Mouse (Mus musculus) cerebral cortex, adult 2 months (tissue): ENCODE results near the gene Hk3.

ENCODE experiments used
- WGBS: fragments of 180-500 bp; shearing (Covaris S2); methylation state at CpG from one replicate; pipeline ENCODE4 v1.1.7; 2018; 5-methylcytosine and 5-hydroxymethylcytosine counted together

Hk3 gene

DNA sequence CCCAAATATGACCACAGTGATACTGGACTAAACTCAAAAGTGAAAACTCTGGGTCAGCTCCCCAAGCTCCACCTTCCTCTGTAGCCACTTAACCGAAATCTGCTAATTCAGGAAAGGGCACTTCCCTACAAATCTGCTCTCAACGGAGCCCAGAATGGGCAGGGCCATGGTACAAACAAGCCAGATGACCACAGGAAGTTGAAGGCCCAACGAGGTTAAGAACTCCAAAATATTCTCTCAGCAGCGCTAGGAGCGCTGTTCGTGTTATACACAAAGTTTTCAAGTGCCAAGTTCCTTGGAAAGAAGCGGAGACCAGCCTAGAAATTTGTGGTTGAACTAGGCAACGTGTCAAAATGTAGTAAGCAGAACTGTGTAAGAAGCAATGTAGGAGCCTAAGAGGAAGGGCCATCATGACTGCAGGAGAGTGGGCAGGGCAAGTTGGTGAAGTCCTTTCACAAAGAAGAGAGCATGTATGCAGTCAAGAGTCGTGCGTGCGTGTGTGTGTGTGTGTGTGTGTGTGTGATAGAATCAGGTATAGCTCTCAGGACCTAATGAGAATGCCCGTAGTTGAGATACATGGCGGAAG is at the start of gene Hk3:
Gene Hk3 (minus strand): TSS at position 192 of the 586 bp plus-strand sequence.
- WGBS, result 83% methylated on average over 13 of the region's 13 CpGs

DNA sequence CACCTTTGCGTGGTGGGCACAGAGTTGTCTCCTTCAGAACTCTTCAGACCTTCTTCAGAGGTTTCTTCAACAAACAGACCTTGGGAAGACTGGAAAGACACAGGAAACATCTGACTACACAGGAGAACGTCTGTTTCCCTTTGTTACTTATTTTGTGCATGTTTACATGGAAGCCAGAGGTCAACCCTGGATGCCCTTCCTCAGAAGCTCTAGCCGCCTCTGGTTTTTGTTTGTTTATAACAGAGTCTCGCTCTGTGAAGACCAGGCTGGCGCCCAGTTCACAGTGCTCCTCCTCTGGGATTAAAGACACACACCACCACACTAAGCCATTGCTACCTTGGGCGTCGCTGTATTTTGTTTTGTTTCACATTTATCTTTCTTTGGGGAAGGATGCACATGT is 48.5 kb upstream of the Hk3 start:
- WGBS, result 76% methylated on average over 7 of the region's 7 CpGs

DNA sequence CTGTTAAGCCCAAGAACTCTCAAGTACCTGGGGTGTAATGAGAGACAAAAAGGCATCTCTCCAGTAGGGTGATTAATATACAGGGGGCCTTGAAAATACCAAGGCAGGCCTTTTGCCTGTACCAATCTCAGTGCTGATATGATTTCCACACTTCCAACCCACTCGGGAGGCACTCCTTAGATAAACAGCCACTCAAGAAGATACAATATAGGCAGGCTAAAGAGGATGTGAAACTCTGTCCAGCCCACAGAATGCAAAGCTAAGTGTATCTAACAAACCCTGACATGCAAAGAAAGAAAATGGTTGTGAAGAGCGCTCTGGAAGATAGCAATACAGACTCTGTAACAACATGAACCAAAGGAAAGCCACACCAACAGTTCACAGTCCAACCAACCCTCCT is 42.1 kb upstream of the Hk3 start:
- 86% methylated on average over 2 of the region's 2 CpGs for WGBS

DNA sequence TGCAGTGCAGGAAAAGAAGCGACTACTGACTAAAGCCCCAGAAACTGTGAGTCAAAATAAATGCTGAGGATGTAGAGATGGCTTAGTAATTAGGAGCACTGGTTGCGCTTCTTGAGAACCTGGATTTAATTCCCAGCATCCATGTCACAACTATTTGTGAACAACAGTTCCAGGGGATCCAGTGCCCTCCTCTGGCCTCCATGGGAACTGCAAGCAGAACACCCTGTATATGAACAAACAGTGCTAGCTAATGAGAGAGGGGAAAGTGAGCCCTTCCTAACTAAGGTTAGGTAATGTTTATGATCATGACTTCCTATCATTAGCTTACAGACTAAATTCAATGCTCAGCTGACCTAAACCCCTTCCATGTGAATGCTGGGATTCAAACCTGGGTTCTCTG is 36.9 kb upstream of the Hk3 start:
- 99% methylated on average over 2 of the region's 2 CpGs for WGBS

DNA sequence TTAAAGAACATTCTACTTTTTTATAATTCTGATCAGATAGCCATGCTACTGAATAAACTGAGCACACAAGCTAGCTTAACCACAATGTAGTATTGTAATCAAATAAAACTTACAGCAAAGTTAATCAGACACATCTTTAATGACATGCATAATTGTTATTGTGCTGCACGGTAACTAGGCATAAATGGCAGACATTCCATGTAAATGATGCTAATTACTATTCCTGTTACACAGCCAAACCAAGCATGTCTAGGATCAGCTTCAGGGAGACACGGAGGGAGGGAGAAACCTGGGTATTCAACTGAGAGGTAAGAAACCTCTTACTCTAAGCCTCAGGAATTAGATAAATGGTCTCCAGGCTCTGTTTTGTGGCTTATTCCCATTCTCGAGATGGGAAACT is 26.5 kb upstream of the Hk3 start:
- WGBS, result 74% methylated on average over 3 of the region's 3 CpGs

DNA sequence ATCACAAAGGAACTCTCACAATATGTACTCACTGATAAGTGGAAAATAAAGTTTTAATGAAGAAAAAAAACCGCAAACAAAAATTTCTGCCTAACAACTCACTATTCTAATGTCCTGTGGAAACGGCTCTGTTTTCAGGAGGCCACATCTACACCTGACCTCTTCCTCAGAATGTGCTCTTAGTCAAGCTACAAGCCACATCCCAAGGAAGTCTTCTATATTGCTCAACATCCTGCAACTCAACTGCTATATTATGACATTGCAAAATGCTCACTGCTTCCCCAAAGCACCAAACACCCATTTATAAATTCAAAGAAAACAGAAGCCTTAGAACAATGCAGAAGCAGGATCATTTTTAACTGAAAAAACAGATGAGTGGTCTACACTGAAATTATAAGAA is 18.8 kb upstream of the Hk3 start:
- WGBS, result 91% methylated on average over 2 of the region's 2 CpGs

DNA sequence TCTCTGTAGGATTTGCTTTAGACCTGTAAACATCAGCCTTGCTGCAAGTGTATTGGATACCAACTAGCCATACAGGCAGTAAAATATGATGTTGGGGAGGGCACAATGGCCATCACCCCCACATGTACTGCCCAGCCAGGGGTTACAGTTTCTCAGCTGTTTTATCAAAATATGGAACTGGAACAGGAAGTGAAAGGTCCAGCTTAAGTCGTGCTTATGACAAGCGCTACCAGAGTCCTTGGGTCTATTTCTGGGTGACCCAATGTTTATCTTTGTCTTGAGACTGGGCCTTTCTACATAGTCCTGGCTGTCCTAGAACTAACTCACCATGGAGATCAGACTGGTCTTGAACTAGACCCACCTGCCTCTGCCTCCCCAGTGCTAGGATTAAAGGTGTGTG is 3.0 kb upstream of the Hk3 start:
- 82% methylated on average over 2 of the region's 2 CpGs for WGBS

DNA sequence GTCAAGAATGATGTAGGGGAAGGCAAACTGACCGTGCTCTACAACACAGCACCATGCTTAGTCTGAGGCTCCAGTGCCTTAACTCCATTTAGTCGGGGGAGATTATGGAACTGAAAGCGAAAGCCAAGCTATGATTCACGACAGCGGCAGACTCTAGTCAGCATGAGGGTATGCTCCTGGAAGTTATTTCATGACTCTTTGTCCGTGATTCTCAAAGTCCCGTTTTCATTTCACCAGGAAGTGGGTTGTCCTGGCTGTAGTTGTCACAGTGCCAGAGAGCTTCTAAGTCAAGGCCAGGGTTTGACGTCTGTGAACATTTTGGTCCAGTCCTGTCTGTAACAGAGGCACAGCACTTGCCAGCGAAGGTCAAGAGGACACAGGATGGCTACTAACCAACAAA is 1.5 kb upstream of the Hk3 start:
- 74% methylated on average over 9 of the region's 9 CpGs for WGBS

DNA sequence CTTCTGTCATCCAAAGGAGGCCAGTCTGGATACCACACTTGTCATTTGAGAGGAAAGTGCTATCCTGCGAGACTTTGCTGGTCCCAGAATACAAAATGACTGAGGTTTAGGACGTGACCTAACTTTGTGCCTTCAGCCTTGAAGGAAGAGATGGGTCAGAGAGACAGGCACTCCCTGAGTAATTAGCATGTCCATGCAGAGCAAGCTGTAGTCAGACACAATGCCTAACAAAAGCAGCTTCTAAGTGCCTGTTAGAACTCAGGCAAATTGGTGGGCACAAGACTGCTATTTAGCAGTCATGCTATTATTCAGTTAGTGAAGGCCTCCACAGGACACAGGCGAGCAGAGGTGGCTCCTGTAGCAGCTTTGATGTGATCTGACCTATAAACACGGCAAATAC is 1.1 kb upstream of the Hk3 start:
- 68% methylated on average over 4 of the region's 4 CpGs for WGBS

DNA sequence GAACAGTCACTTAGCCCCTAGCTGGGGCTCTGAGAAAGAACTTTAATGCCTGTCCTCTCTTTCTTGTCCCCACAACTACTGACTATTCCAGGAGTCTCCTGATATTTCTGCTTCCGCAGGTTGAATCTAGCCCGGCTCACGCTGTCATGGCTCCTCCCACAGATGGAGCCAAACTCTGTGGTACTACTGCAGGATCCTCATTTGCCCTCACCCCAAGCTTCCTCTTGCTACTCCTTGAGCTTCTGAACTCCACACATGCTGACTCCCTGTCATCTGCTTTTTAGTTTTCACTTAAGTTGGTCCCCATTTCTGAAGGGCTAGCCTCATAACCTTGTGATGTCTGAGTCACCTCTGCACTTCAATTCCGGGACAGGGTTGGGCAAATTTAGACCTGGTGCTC is 1.1 kb downstream of the Hk3 start:
- WGBS, result 87% methylated on average over 4 of the region's 4 CpGs

DNA sequence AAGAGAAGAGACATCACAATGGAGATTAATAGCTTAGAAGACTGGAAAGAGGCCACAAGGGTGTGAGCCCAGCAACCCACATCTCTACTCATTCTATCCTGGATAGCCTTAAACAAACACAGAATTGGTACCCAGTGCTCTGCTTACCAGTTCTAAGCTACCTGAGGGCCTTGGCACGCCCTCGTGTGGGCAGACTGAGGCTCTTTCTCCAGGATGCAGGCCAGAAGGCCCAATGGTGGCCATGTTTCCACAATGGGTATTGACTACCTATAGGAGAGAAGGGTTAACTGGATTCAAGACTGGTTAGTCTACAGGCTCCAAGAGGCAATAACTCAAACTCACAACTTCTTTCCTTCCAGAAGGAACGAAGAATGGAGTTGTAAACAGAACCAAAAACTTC is 2.0 kb downstream of the Hk3 start:
- WGBS, result 76% methylated on average over 3 of the region's 3 CpGs

DNA sequence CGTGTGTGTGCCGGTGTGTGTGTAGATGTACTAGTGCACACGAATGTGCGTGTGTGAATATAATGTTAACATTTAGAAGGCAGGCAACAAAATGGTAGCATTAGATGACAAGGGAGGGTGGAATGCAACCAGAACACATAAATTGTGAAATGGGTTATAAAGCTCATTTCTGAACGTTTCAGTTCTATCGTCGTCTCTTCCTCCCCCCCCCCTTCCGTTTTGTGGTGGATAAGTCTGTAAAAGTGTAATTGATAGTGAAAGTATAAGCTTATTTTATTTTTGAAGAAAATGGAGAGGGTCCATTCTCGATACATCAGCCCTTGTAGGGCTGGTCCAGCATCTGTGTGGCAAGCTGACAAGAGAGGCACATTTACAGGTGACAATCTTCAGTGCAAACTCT is 2.5 kb downstream of the Hk3 start:
- 93% methylated on average over 9 of the region's 9 CpGs for WGBS

DNA sequence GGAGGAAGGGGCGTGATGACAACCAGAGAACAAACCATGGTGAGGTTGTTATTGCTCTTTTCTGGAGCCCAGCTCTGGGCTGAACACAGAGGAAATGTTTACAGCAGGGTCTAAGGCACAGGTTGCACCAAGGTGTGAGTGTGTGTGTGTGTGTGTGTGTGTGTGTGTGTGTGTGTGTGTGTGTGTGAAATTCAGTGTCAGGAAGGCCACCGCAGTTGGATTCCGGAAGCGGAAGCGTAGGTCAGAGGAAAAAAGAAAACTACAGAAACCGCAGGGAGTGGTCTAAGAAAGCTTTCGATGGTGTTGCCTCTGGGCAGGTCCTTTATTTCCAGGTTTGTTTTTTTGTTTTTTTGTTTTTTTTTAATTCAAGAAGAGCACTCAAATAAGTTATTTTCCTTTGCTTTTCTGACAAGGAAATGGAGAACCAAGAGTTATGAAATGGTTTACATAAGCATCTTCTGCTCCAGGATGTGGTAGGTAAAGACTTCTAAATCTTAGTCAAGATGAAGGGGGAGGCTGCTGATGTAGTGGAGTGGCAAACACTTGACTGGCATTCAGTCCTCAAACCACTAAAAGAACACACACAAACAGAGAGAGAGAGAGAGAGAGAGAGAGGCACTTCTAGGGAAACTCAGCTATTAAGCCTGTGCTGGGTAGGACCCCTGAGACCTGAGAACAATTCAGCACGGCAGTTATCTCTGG is 3.1 kb downstream of the Hk3 start:
- WGBS, result 86% methylated on average over 8 of the region's 8 CpGs

DNA sequence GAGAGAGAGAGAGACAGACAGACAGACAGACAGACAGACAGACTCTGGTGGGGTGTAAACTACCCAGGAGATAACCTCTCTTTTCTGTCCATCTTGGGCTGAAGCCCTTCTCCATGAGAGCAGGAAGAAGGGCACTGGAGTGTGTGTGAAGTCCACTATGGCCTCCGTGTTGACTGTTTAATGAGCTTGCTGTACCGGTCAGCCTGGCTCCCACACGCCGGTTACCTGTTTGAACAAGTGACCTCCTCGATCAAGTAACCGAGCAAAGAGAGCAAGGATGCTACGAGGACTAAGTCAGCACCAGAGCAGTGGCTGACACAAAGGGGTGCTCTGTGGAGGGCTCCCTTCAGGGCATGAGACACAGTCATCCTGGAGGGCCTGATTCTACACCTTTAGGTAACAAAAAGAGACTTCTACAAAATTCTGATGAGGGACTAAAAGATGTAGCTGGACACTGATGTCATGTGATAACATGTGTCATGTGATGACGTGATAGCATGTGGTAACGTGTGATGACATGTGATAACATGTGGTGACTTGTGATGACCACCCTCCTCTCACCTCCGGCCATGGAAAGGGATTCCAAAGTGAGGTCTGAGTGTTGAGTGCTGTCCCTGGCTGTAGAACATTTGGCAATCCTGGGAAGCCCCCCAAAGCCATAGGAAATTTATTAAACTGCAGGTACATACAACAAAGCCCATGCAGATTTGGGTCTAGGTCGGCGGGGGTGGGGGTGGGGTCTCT is 3.9 kb downstream of the Hk3 start:
- 92% methylated on average over 12 of the region's 12 CpGs for WGBS

DNA sequence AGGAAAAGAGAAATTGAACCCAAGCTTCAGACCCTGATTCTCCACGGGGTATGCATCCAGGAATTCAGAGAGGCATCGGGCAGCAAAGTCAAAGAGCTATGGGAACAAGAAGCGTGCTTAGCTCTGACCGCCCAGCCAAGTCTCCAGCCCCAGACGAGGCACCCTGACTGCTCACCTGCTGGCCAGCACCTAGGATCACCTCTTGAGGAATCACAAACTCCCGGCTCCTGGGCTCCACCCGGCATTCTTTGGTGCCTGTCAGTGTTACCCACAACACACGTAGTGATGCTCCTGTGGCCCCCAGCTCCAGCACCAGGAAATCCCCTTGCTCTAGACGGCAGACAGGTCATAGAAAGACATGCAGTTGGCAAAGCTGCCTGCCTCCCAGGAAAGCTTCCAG is 6.7 kb downstream of the Hk3 start:
- 78% methylated on average over 9 of the region's 9 CpGs for WGBS

DNA sequence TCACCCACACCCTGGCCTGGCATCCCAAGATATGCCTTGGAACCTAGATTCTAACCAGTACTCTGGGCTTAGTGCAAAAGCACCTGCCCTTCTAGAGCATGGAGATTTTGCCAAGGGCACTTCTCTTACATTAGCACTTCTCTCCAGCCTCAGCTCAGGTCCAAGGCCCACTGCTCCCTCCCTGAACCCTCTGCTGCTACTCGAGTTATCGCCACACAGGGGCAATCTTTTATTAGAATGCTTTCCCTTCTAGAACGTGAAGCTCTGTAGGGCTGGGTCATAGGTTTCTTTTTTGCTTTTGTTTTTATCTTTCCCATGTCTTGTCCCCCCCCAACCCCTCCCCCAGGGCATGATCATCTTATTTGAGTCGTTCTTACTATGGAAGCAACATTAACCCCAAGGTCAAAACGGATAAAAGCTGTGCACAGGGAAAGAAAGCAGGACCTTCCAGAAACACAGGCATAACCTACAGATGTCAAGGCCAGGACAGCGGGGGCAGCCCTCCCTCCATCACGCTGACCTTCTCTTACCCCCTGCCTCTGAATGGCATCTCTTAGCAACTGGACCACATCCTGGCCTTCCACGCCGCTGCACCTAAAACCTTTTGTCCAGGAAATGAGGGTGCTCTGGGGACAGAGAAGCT is 7.4 kb downstream of the Hk3 start:
- WGBS, result 47% methylated on average over 9 of the region's 9 CpGs

DNA sequence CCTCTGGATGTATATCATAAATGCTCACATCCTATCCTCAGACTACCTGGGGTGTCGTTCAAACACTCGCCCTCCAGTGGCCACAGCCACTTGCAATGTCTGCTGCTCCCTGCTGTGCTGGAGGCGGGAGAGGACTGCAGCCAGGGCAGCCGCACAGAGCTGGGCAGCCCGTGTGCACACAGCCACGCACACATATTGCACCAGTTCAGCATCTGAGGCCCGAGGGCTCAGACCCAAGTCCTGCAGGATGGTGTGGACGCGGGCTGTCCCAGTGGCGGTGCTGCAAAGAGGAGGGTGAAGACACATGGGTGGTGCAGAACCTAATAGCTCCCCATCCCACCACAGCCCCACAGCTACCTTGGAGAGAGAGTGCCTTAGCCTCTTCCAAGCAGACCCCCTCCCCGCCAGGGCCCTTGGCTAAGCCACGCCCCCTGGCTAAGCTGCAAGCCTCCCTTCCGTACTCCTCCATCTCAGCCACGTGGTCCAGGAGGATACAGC is 9.2 kb downstream of the Hk3 start:
- WGBS, result 18% methylated on average over 14 of the region's 14 CpGs

DNA sequence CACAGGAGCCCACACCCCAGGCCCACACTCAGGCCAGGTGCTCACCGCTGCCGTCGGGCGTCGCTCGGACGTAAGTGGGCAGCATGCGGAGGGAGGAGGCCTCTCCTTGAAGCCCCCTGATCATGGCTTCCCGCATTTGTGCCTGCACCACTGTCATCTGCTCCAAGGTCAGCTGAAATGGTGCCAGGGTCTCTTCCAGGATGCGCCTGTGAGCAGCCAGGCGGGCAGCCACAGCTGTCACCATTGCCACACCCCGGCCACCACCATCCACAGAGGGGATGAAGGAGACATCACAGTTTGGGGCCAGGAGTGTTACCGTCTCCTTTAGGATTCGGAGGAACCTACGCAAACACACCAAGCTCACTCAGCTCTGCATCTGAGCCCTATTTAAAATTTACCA is 10.1 kb downstream of the Hk3 start:
- 92% methylated on average over 15 of the region's 15 CpGs for WGBS

DNA sequence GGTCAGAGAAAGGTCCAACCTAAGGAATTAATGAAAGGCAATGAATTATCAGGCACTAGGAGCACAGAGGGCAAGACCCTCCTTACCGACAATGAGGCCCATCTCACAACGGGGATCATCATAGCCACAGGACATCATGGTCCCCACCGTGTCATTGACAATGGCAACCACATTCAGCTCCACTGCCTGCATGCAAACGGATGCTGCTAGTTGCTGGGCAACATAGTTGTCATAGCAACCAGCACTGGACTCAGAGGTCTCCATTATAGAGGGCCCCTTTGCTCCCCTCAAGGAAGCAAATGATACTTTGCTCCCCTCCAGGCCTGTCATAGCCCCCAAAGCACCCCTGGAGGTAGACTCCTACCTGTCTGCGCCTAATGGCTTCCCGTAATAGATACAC is 12.6 kb downstream of the Hk3 start:
- WGBS, result 56% methylated on average over 6 of the region's 6 CpGs

DNA sequence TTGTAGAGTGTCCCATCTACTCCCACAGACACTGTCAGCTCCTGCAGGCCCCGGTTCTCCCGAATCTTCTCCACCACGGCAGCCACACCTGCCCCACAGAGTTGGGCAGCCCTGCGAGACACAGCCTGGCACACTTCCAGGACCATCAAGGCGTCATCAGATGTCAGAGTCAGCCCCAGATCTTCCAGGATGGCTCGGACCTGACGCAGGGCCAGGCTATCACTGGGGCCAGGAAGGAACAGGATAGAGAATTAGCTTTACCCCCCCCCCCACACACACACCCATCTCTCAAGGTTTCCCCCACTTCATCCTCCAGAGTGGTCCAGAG is 14.8 kb downstream of the Hk3 start:
- WGBS, result 58% methylated on average over 7 of the region's 7 CpGs

DNA sequence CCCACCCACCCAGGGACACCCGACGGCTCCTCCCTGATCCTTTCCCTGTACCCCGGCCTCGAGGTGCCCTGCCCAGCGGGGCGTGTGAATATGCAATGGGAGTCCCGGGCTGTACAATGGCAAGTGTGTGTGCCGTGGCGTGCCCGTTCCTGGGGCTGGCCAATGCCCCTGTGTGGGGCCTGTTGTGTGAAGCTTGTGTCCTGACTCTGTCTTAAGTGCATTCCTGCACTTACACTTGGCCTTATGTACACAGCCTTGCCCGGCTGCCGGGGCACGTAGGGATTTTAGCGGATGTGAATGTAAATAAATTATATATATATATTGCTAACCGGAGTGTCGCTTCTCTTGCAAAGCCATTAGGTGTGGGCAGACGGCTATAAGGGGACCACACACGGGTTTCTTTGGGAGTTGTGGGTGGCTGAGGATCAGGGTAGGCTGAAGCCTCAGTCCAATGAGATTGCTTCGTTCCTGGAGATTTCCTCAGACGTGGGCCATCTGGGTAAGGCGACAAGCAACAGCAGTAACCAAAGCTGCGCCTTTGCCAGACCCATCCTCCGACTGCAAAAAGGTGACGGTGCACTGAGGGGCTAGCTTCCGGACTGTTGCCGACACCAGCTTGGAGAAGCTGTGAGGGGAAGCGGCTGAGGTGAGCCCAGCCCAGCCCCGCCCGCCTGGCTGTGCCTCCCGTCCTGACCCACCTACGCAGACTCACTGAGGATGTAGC is 15.3 kb downstream of the Hk3 start:
- WGBS, result 47% methylated on average over 31 of the region's 31 CpGs

DNA sequence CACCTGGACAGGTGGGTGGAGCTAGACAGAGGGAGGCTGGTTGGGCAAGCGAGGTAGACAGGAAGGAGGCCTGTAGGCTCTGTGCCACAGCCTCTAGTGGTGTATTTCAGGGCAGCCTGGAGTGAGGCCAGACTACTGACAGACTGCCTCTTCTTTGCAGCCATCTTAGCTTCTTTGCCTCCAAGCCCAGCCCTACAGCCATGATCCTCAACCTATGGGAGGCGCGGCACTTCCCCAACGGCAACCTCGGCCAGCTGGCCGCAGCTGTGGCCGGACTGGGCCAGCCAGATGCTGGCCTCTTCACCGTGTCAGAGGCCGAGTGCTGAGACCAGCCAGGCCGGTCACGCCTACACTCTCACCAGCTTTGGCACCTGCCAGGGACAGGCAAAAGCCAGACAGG is 16.5 kb downstream of the Hk3 start:
- WGBS, result 72% methylated on average over 11 of the region's 11 CpGs
